Mouse (Mus musculus) E14TG2a.4 (cell line): ENCODE data around the gene Nectin4.

ENCODE experiments used
- CTCF ChIP-seq: conservative IDR thresholded peaks from 2 replicates; pipeline ENCODE4 v1.5.1; 2014; ENCODE audit warnings: low read length
- NANOG ChIP-seq: IDR thresholded peaks from 2 replicates; pipeline ENCODE4 v1.6.1; 2014; ENCODE audit warnings: borderline replicate concordance, low read length, mixed read lengths

DNA sequence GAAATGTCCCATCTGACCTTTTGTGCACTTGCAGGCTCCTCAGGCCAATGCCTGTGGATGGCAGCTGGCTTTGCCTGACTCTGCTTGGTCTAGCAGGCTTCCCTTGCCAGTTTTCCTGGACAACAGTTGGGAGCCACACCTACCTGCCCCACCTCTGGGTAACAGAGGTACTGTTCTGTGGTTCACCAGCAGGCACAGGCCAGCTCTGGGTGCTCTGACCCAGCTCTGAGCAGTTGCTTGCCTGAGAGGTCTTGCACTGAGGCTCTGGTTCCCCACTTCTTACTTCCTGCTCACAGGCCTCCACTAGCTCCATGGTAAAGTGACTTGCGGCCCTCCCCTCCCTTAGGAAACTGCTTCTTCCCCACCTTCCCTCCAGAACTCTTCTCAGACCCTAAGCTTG lies 47.9 kb upstream of the Nectin4 start:
- TF ChIP-seq CTCF (no peak), NANOG (no peak)
